Mouse (Mus musculus): Measurements from ENCODE around the gene Slc38a9. TPM values are rescaled to one million over a fixed set of nuclear protein-coding genes. Genes with fewer than 3 reads are reported as not detected.
A peak's percentile ranks its signal among the peaks of the same experiment; 100 is the strongest.

Slc38a9 gene
- polyA plus RNA-seq, 1 experiment: 8.2 TPM

DNA sequence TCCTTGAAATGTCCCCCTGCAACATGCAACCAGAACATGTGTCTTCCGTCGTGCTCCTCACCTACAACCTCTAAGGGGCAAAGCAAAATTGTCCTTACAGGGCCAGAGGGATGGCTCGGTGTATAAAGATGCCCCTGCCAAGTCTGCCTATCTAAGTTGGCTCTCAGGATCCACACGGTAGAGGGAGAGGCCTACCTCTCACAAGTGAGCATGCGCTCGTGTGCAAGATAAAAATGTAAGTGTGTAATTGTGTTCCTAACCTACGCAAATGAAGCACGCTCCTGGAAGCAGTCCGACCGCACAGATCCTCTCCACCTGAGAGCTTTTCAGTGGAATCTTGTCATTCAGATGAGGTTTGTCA is 86.1 kb downstream of the Slc38a9 start:
- peaks cover 6% of the 10 kb centered on the region for H3K4me1 ChIP-seq (ENCODE audit: control insufficient read depth, insufficient read depth, low read length)
- H3K4me3 ChIP-seq (ENCODE audit: insufficient read depth, low read depth, low read length): no peak overlapping the region
- H3K27me3 ChIP-seq (replicated peaks; ENCODE audit: control insufficient read depth, insufficient read depth, low read length): no peaks in the 10 kb centered on the region
- H3K27ac ChIP-seq (ENCODE audit: insufficient read depth, low read depth, low read length): no peak overlapping the region
- H3K36me3 ChIP-seq (ENCODE audit: control insufficient read depth, insufficient read depth, low read length): no peaks in the 10 kb centered on the region
- 94% methylated on average over 10 of the region's 10 CpGs for WGBS
- TF ChIP-seq CTCF (conservative IDR thresholded peaks at IDR 0.05; ENCODE audit: insufficient read depth, insufficient read length, low read depth, low read length) (no peak), POLR2A (IDR thresholded peaks at IDR 0.05; ENCODE audit: low read depth, low read length) (no peak)
- DNase-seq: no peak

- Histone ChIP-seq H3K27ac (ENCODE audit: insufficient read depth, low read depth, low read length) (no peak overlapping the region), H3K4me1 (ENCODE audit: control insufficient read depth, insufficient read depth, low read length) (peaks cover 6% of the 10 kb centered on the region), H3K36me3 (ENCODE audit: control insufficient read depth, insufficient read depth, low read length) (no peaks in the 10 kb centered on the region), H3K27me3 (replicated peaks; ENCODE audit: control insufficient read depth, insufficient read depth, low read length) (no peaks in the 10 kb centered on the region), H3K4me3 (ENCODE audit: insufficient read depth, low read depth, low read length) (no peak overlapping the region)
- TF ChIP-seq POLR2A (IDR thresholded peaks at IDR 0.05; ENCODE audit: low read depth, low read length) (no peak), CTCF (conservative IDR thresholded peaks at IDR 0.05; ENCODE audit: insufficient read depth, insufficient read length, low read depth, low read length) (no peak)
- WGBS: 81% methylated on average over 6 of the region's 6 CpGs
- DNase-seq: no peak
Observed at GRCm38 (mm10) chr13:112747808-112748430, 87.4 kb downstream of the Slc38a9 start.

DNA sequence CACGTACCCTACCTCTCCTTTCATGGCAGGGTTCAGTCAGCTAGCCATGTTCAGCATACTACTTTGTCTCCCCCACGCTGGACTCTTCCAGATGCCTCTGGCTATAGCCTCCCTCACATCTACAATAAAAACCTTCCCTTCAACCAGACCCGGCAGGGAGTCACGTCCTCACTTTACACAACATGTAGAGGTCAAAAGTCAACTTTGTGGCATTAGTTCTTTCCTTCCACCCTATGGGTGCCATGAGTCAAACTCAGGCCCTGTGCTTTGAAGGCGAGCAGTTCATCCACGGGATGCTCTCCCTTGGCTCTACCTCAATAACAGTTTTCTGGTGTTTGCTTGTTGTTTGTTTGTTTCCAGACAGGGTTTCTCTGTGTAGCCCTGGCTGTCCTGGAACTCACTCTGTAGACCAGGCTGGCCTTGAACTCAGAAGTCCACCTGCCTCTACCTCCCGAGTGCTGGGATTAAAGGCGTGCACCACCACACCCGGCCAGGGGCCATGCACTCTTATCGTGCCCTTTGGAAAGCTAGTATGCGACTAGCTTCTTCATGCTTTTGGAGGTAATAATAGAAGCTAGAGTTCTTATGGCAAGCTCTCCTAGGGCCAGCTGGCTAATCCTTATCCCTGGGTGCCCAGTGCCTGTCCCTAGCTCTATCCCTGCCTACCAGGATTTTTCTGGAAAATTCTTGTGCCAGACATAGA is 88.4 kb downstream of the Slc38a9 start:
- 87% methylated on average over 11 of the region's 11 CpGs for WGBS
- no peak overlapping the region for H3K4me3 ChIP-seq (ENCODE audit: insufficient read depth, low read depth, low read length)
- H3K27me3 ChIP-seq (replicated peaks; ENCODE audit: control insufficient read depth, insufficient read depth, low read length): no peaks in the 10 kb centered on the region
- TF ChIP-seq POLR2A (IDR thresholded peaks at IDR 0.05; ENCODE audit: low read depth, low read length) (no peak), CTCF (conservative IDR thresholded peaks at IDR 0.05; ENCODE audit: insufficient read depth, insufficient read length, low read depth, low read length) (no peak)
- no peak overlapping the region for H3K27ac ChIP-seq (ENCODE audit: insufficient read depth, low read depth, low read length)
- H3K4me1 ChIP-seq (ENCODE audit: control insufficient read depth, insufficient read depth, low read length): peaks cover 5% of the 10 kb centered on the region
- no peaks in the 10 kb centered on the region for H3K36me3 ChIP-seq (ENCODE audit: control insufficient read depth, insufficient read depth, low read length)
- no peak for DNase-seq

- Histone ChIP-seq H3K27me3 (replicated peaks; ENCODE audit: control insufficient read depth, insufficient read depth, low read length) (no peaks in the 10 kb centered on the region), H3K27ac (ENCODE audit: insufficient read depth, low read depth, low read length) (no peak overlapping the region), H3K36me3 (ENCODE audit: control insufficient read depth, insufficient read depth, low read length) (no peaks in the 10 kb centered on the region), H3K4me1 (ENCODE audit: control insufficient read depth, insufficient read depth, low read length) (peaks cover 1% of the 10 kb centered on the region; the same call in 1 of the 2 replicates), H3K4me3 (ENCODE audit: insufficient read depth, low read depth, low read length) (no peak overlapping the region)
- no peak for DNase-seq
- TF ChIP-seq CTCF (conservative IDR thresholded peaks at IDR 0.05; ENCODE audit: insufficient read depth, insufficient read length, low read depth, low read length) (no peak), POLR2A (IDR thresholded peaks at IDR 0.05; ENCODE audit: low read depth, low read length) (no peak)
- 97% methylated on average over 2 of the region's 2 CpGs for WGBS
Observed at GRCm38 (mm10) chr13:112749881-112750280, 89.3 kb downstream of the Slc38a9 start.

- TF ChIP-seq CTCF (conservative IDR thresholded peaks at IDR 0.05; ENCODE audit: insufficient read depth, insufficient read length, low read depth, low read length): no peak
- no peak for TF ChIP-seq POLR2A (IDR thresholded peaks at IDR 0.05; ENCODE audit: low read depth, low read length)
- Histone ChIP-seq H3K27ac (ENCODE audit: insufficient read depth, low read depth, low read length) (peak overlapping the region; percentile 89), H3K36me3 (ENCODE audit: control insufficient read depth, insufficient read depth, low read length) (no peaks in the 10 kb centered on the region), H3K4me3 (ENCODE audit: insufficient read depth, low read depth, low read length) (no peak overlapping the region), H3K4me1 (ENCODE audit: control insufficient read depth, insufficient read depth, low read length) (peaks cover 3% of the 10 kb centered on the region; the same call in 1 of the 2 replicates), H3K27me3 (replicated peaks; ENCODE audit: control insufficient read depth, insufficient read depth, low read length) (no peaks in the 10 kb centered on the region)
- 34% methylated on average over 18 of the region's 18 CpGs for WGBS
- peak; percentile 84 for DNase-seq
Observed at GRCm38 (mm10) chr13:112751454-112752308, 91.1 kb downstream of the Slc38a9 start.

DNA sequence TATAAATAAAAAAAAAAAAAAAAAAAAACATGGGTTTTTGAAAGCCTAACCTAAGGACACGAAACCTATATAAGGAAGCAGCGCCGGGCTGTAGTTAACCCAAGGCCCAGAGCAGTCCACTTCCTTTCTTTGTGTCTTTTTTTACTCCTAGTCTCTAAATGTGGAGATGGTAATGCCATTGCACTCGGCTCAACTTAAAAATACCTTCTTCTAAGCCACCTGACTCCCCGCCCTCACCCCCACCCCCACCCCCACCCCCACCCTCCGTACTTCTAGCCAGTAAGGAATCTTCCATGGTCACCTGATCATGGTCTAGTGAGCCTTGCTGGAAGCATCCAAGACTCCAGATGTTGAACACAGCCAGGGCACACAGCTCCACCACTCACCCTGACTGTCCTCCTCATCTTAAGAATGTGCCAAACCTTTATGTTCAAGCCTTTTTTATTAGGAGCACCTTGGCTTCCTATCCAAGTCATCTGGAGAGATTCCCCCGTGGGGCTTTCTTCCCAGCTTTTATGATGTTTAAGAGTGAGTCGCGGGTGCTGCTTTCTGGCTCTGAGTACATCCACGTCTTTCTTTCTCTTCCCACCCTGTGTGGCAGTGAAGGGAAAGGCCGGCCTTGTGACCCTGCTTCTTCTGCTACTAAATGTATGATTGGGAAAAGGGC is 91.9 kb downstream of the Slc38a9 start:
- no peak for TF ChIP-seq CTCF (conservative IDR thresholded peaks at IDR 0.05; ENCODE audit: insufficient read depth, insufficient read length, low read depth, low read length)
- TF ChIP-seq POLR2A (IDR thresholded peaks at IDR 0.05; ENCODE audit: low read depth, low read length): no peak
- no peaks in the 10 kb centered on the region for H3K27me3 ChIP-seq (replicated peaks; ENCODE audit: control insufficient read depth, insufficient read depth, low read length)
- peaks cover 3% of the 10 kb centered on the region; the same call in 1 of the 2 replicates for H3K4me1 ChIP-seq (ENCODE audit: control insufficient read depth, insufficient read depth, low read length)
- H3K36me3 ChIP-seq (ENCODE audit: control insufficient read depth, insufficient read depth, low read length): no peaks in the 10 kb centered on the region
- 51% methylated on average over 11 of the region's 11 CpGs for WGBS
- DNase-seq: peak; percentile 27
- no peak overlapping the region for H3K4me3 ChIP-seq (ENCODE audit: insufficient read depth, low read depth, low read length)
- H3K27ac ChIP-seq (ENCODE audit: insufficient read depth, low read depth, low read length): peak overlapping the region; percentile 96

All from kidney, adult 2 months (tissue).